Mouse (Mus musculus) thymus, adult 2 months (tissue): ENCODE results near the gene BC037034. TPM values are rescaled to one million over a fixed set of nuclear protein-coding genes. Genes with fewer than 3 reads are reported as not detected.
"Not testable (repeated sequence)": the region's sequence is repeated elsewhere in the genome, so short reads cannot be mapped to it uniquely, and the experiment has no call there.

Experiments
- DNase-seq: peaks from one replicate; pipeline ENCODE4 v3.0.0; 2021
- H3K27ac ChIP-seq: fragments of 200-500 bp; 2 replicates; pipeline ENCODE4 v1.5.1; 2012; ENCODE audit warnings: low read length, control low read depth; ENCODE audit not compliant: control insufficient read depth, insufficient read depth
- H3K27me3 ChIP-seq: fragments of 200-500 bp; 2 replicates; pipeline ENCODE4 v1.6.1; 2012; ENCODE audit warnings: mild to moderate bottlenecking, low read length, moderate library complexity, mixed read lengths; ENCODE audit not compliant: control insufficient read depth, insufficient read depth
- H3K36me3 ChIP-seq: fragments of 200-500 bp; 2 replicates; pipeline ENCODE4 v1.6.1; 2012; ENCODE audit warnings: mild to moderate bottlenecking, low read length, moderate library complexity; ENCODE audit not compliant: control insufficient read depth, insufficient read depth
- H3K4me1 ChIP-seq: fragments of 200-500 bp; replicated peaks from 2 replicates; pipeline ENCODE4 v1.6.1; 2012; ENCODE audit warnings: low read length; ENCODE audit not compliant: control insufficient read depth, insufficient read depth
- H3K4me3 ChIP-seq: fragments of 200-500 bp; 2 replicates; pipeline ENCODE4 v1.5.1; 2012; ENCODE audit warnings: mild to moderate bottlenecking, low read length, control low read depth, moderate library complexity; ENCODE audit not compliant: control insufficient read depth, insufficient read depth
- CTCF ChIP-seq: fragments of 200-500 bp; IDR thresholded peaks from 2 replicates; pipeline ENCODE4 v1.5.1; 2012; ENCODE audit warnings: mild to moderate bottlenecking, control low read depth, low read length, moderate library complexity, borderline replicate concordance; ENCODE audit not compliant: control insufficient read depth, poor library complexity, insufficient read depth; ENCODE audit errors: extremely low read depth
- POLR2A ChIP-seq: fragments of 200-500 bp; IDR thresholded peaks from 2 replicates; pipeline ENCODE4 v1.6.1; 2012; ENCODE audit warnings: mild to moderate bottlenecking, low read length, control low read depth, moderate library complexity; ENCODE audit not compliant: control insufficient read depth, poor library complexity, insufficient read depth; ENCODE audit errors: extremely low read depth
- WGBS: fragments of 180-500 bp; shearing (Covaris S2); methylation state at CpG from one replicate; pipeline ENCODE4 v1.1.7; 2018; 5-methylcytosine and 5-hydroxymethylcytosine counted together
- polyA plus RNA-seq: library from polyadenylated mRNA; depleted of rRNA; stranded (reverse); fragments of >200 nt; gene quantifications from 2 replicates; pipeline ENCODE4 v1.2.3, GENCODE M21; 2012; rRNA removed

Gene BC037034
- polyA plus RNA-seq, 1 experiment, result 146 TPM

DNA sequence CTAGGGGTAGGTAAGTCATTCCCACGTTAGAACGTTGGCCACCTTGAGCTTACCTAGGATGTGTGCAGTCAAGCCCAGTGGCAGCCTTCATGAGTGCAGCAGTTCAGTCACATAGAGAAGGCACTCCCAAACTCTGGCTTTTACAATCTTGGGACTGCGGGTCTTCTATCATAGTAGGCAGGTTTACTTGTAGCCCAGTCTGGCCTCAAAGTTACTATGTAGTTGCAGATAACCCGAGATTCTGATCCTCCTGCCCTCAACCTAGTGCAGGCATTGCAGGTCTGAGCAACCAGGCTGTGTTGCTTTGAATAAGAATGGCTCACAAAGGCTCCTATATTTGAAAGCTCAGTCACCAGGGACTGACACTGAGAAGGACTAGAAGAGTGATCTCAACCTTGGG, 37.3 kb downstream of the BC037034 start:
- H3K27me3 ChIP-seq, result no peaks in the 10 kb centered on the region
- no peak overlapping the region for H3K27ac ChIP-seq
- H3K36me3 ChIP-seq, result no peaks in the 10 kb centered on the region
- no peaks in the 10 kb centered on the region for H3K4me1 ChIP-seq
- no peak overlapping the region for H3K4me3 ChIP-seq
- no peak for DNase-seq
- no peak for TF ChIP-seq POLR2A
- TF ChIP-seq CTCF, result no peak
- 11% methylated on average over 4 of the region's 4 CpGs for WGBS

DNA sequence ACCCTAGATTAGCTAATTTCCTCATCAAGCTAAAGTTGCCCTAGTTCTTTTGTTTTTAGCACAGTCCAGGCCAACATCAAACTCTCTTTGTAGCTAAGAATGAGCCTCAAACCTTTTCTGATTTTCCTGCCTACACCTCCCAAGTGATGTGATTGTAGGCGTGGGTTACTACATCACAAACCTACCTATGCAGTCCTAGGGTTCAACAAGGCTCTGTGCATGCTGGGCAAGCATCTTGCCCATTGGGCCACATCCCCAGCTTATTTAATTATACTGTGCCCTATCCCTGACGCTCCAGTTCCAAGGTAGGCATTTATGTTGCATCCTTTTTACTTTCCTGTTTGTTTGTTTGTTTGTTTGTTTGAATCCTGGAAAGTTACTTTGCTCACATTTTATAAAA, 38.1 kb downstream of the BC037034 start, which contains the start of gene Nxpe5:
Gene Nxpe5 (plus strand): TSS at position 199 of the 400 bp plus-strand sequence.
- H3K27ac ChIP-seq, result no peak within 1 kb of the TSS
- DNase-seq, result no peak
- TF ChIP-seq POLR2A (no peak), CTCF (no peak)
- no peaks in the 10 kb centered on the region for H3K27me3 ChIP-seq
- no peaks in the 10 kb centered on the region for H3K36me3 ChIP-seq
- 34% methylated on average over 2 of the region's 2 CpGs for WGBS
- no peaks in the 10 kb centered on the region for H3K4me1 ChIP-seq
- H3K4me3 ChIP-seq, result no peak within 1 kb of the TSS

DNA sequence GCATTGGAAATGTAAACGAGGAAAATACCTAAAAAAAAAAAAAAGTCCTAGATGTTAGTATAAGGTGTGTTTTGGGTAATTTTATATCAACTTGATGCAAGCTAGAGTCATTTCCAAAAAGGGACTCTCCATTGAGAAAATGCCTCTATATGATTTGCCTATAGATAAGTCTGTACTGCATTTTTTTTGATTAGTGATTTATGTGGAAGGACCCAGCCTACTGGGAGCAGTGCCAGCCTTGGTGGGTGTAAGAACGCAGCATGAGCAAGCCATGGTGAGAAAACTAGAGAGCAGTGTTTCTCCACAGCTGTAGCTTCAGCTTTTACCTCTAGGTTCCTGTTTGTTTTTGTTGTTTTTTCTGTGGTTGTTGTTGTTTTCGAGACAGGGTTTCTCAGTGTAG, 40.5 kb downstream of the BC037034 start:
- H3K4me3 ChIP-seq, result no peak overlapping the region
- no peaks in the 10 kb centered on the region for H3K4me1 ChIP-seq
- H3K27me3 ChIP-seq, result no peaks in the 10 kb centered on the region
- H3K27ac ChIP-seq, result no peak overlapping the region
- 37% methylated on average over 3 of the region's 3 CpGs for WGBS
- no peak for DNase-seq
- H3K36me3 ChIP-seq, result no peaks in the 10 kb centered on the region
- TF ChIP-seq POLR2A (no peak), CTCF (no peak)

DNA sequence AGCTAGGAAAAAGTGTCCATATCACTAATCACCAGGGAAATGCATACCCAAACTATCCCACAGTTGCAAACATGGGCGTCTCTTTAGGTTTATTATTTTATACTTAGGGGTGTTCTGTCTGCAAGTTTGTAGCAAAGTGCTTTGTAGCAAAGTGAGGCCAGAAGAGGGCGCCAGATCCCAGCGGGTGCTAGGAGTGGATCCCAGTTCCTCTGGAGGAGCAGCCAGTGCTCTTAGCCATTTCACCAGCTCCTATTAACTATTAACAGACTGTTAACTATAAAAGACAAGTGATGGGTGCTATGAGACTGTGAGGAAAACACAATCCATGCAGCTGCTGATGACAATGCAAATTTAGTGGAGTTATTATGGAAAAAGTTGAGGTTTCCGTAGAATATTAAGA, 41.7 kb downstream of the BC037034 start:
- TF ChIP-seq POLR2A (no peak), CTCF (peak; percentile 65; the same call in 1 of the 2 replicates)
- DNase-seq, result peak; percentile 86

DNA sequence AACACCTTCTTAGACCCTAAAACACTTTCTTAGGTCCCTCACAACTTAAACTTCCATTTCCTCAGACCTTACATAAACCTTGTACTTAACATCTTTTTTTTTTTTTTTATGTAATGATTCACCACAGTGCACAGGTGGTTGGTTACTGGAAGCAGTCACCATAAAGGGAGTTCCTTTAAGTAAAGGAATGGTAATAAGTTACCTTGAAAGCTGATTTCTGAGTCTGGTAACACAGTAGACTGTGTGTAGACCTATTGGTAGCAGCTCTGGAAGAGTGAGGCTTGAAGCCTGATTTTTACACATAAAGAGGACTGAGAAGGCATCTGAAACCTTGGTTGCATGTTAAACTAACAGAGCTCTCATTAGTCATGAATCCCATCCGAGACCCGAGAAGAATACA, 44.0 kb downstream of the BC037034 start:
- no peaks in the 10 kb centered on the region for H3K36me3 ChIP-seq
- DNase-seq, result no peak
- H3K27ac ChIP-seq, result no peak overlapping the region
- 85% methylated on average over 2 of the region's 2 CpGs for WGBS
- no peak overlapping the region for H3K4me3 ChIP-seq
- H3K4me1 ChIP-seq, result no peaks in the 10 kb centered on the region
- no peaks in the 10 kb centered on the region for H3K27me3 ChIP-seq
- TF ChIP-seq POLR2A, result no peak
- no peak for TF ChIP-seq CTCF

More for the DNA sequence above, 41.7 kb downstream of the BC037034 start:
- Histone ChIP-seq H3K36me3 (no peaks in the 10 kb centered on the region), H3K4me3 (no peak overlapping the region), H3K27ac (no peak overlapping the region), H3K27me3 (no peaks in the 10 kb centered on the region), H3K4me1 (no peaks in the 10 kb centered on the region)
- 24% methylated on average over 4 of the region's 4 CpGs for WGBS

DNA sequence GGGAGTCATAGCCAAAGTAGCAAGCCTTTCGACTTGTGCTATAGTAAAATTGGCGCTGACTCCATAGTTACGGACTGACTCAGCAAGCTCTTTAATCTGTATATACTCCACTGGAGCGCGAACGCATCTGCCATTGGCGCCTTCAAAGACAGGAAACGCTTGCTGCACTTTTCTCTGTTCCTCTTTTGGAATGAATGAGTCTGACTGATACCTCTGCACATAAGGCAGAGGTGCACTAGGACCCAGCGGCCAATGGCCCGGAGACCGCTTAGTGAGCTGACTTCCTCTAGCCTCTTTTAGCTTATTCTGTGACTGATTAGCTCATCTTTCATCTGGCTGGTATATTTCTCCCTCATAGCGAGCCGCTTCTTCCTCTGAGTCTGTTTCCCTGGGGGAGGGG, 47.2 kb downstream of the BC037034 start:
- H3K36me3 ChIP-seq, DNase-seq, H3K4me3 ChIP-seq, H3K4me1 ChIP-seq, H3K27ac ChIP-seq, H3K27me3 ChIP-seq: not testable (repeated sequence)
- 97% methylated on average over 13 of the region's 13 CpGs for WGBS

Other genes with a start within 250 kb of the BC037034 start
- gene Smok3a, start 242.8 kb downstream of the BC037034 start, polyA plus RNA-seq, result not detected in 2 replicates
- not detected in 2 replicates for gene Smok3b, start 242.6 kb downstream of the BC037034 start, polyA plus RNA-seq
- gene Smok3c, start 210.8 kb downstream of the BC037034 start, polyA plus RNA-seq, result not detected in 2 replicates
- 5.1 and 5.9 TPM in 2 replicates for gene Zkscan1, start 178.9 kb downstream of the BC037034 start, polyA plus RNA-seq
- 11.1 and 13.0 TPM in 2 replicates for gene Zscan21, start 147.1 kb downstream of the BC037034 start, polyA plus RNA-seq
- gene Zfp113, start 108.3 kb downstream of the BC037034 start, polyA plus RNA-seq, result 3.3 and 3.6 TPM in 2 replicates
- gene Cops6, start 103.0 kb downstream of the BC037034 start, polyA plus RNA-seq, result 78.7 and 92.0 TPM in 2 replicates
- 42.9 and 44.2 TPM in 2 replicates for gene Ap4m1, start 92.0 kb downstream of the BC037034 start, polyA plus RNA-seq
- gene Mcm7, start 91.6 kb downstream of the BC037034 start, polyA plus RNA-seq, result 181 and 227 TPM in 2 replicates
- 106 and 108 TPM in 2 replicates for gene Taf6, start 76.6 kb downstream of the BC037034 start, polyA plus RNA-seq
- gene Cnpy4, start 76.5 kb downstream of the BC037034 start, polyA plus RNA-seq, result 8.9 and 9.2 TPM in 2 replicates
- 6.7 and 7.6 TPM in 2 replicates for gene Mblac1, start 69.7 kb downstream of the BC037034 start, polyA plus RNA-seq
- 0.73 and 0.87 TPM in 2 replicates for gene Nxpe5, start 38.1 kb downstream of the BC037034 start, polyA plus RNA-seq
- gene Lamtor4, start 8.6 kb downstream of the BC037034 start, polyA plus RNA-seq, result 131 and 162 TPM in 2 replicates
- 1.3 and 1.4 TPM in 2 replicates for gene Gal3st4, start 8.8 kb upstream of the BC037034 start, polyA plus RNA-seq
- gene Gm43720, start 15.9 kb upstream of the BC037034 start, polyA plus RNA-seq, result 0.04 and 0.08 TPM in 2 replicates
- gene Gpc2, start 16.0 kb upstream of the BC037034 start, polyA plus RNA-seq, result 35.8 and 41.6 TPM in 2 replicates
- 4.7 and 5.4 TPM in 2 replicates for gene Stag3, start 16.2 kb upstream of the BC037034 start, polyA plus RNA-seq
- gene Pvrig, start 77.9 kb upstream of the BC037034 start, polyA plus RNA-seq, result 2.8 TPM in 2 replicates
- 8.1 and 8.4 TPM in 2 replicates for gene Zfp157, start 177.4 kb upstream of the BC037034 start, polyA plus RNA-seq